15 mouse cellular contexts compared by ENCODE assay signal in the genomic region with DNA sequence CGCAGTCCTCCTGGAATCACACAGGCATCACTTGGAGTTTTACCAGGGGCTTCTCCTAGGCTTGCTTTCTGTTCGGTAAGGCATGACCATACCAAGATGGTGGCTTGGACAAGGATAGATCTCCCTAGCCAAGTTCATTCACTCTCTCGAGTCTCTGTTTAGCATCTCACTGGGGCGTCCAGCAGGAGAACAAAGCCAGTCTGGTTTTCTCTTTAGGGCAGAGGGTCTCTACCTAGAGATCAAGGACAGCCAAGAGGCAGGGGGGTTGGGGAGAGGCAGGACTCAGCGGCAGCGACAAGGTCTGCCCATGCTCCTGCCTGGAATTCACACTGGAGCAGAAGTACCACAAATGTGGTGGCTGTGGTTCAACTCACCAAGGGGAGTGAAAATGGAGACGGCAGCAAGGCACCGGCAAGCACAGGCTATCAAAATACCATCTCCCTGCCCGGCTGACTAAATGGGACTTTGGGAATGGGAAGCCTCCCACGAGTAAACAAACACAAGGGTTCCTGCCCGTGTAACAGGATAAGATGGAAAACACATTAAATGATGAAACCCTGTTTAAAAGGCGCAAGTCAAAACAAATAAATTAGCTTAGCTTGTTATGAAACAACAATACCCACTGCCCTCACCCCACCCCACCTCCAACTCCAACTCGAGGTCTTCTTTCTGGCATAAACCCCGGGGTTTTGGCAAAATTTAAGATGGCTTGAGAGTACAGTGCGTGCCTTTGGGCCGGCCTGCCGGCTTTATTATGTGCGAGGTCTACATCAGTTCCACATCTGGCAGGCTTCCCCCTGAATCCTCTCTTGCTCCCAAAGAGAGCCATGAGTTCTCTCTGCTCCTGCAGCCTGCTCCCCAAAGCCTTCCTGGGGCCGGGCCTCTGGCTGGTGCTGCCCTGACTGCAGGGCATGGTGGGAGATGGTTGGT.
DNase-seq lines count a peak whose midpoint lies in the region; ATAC-seq and TF ChIP-seq lines count a peak whose summit lies in the region.
"Had no signal": no experiment of that assay in that cellular context is flagged by ENCODE, and none has a peak within 500 bp of the region (broad histone marks: within the 10 kb centered on the region; RNA-seq: fewer than 3 reads in every experiment).

No protein-coding gene starts in this region.

- H3K9me3 ChIP-seq in kidney, embryonic 14.5 days (ENCODE audit: control insufficient read depth, low read length) = no peaks in the 10 kb centered on the region
- H3K9me3 ChIP-seq in lung, embryonic 16.5 days (ENCODE audit: control insufficient read depth, low read length) = no peaks in the 10 kb centered on the region
- H3K9me3 ChIP-seq in neural tube, embryonic 15.5 days (replicated peaks) = no peaks in the 10 kb centered on the region
- H3K9me3 ChIP-seq: forebrain, embryonic 15.5 days; heart, embryonic 13.5 days; hindbrain, embryonic 15.5 days had no signal

- 28% methylated on average over 19 of the region's 19 CpGs for WGBS in kidney, embryonic 14.5 days
- 35% methylated on average over 19 of the region's 19 CpGs for WGBS in lung, embryonic 16.5 days
- whole genome bisulfite sequencing in neural tube, embryonic 15.5 days = 57% methylated on average over 19 of the region's 19 CpGs
- WGBS in heart, adult 2 months = 55% methylated on average over 19 of the region's 19 CpGs

- no peak for TF ChIP-seq EP300 in heart, adult 2 months (IDR thresholded peaks at IDR 0.05; ENCODE audit: insufficient read depth, low read depth, low read length)

- no peak for TF ChIP-seq CTCF in heart, adult 2 months (IDR thresholded peaks at IDR 0.05)

- no peak overlapping the region for H3K27ac ChIP-seq in kidney, embryonic 14.5 days (ENCODE audit: low read depth, low read length)
- H3K27ac ChIP-seq in lung, embryonic 16.5 days (ENCODE audit: low read length) = peak overlapping the region; percentile 63
- no peak overlapping the region for H3K27ac ChIP-seq in neural tube, embryonic 15.5 days (replicated peaks)
- H3K27ac ChIP-seq in heart, adult 2 months = no peak overlapping the region
- H3K27ac ChIP-seq: forebrain, embryonic 15.5 days; heart, embryonic 13.5 days; hindbrain, embryonic 15.5 days; macrophage had no signal

- H3K36me3 ChIP-seq in kidney, embryonic 14.5 days (ENCODE audit: control insufficient read depth, insufficient read depth, low read length) = no peaks in the 10 kb centered on the region
- no peaks in the 10 kb centered on the region for H3K36me3 ChIP-seq in lung, embryonic 16.5 days (ENCODE audit: control insufficient read depth, insufficient read depth, low read length)
- no peaks in the 10 kb centered on the region for H3K36me3 ChIP-seq in neural tube, embryonic 15.5 days
- no peaks in the 10 kb centered on the region for H3K36me3 ChIP-seq in heart, adult 2 months (ENCODE audit: control insufficient read depth, insufficient read depth, low read length)
- H3K36me3 ChIP-seq: forebrain, embryonic 15.5 days; heart, embryonic 13.5 days; hindbrain, embryonic 15.5 days had no signal

- no peak overlapping the region for H3K4me3 ChIP-seq in kidney, embryonic 14.5 days (ENCODE audit: low read length)
- H3K4me3 ChIP-seq in lung, embryonic 16.5 days (ENCODE audit: low read length) = no peak overlapping the region
- no peak overlapping the region for H3K4me3 ChIP-seq in neural tube, embryonic 15.5 days (replicated peaks)
- no peak overlapping the region for H3K4me3 ChIP-seq in heart, adult 2 months
- H3K4me3 ChIP-seq: forebrain, embryonic 15.5 days; heart, embryonic 13.5 days; hindbrain, embryonic 15.5 days had no signal

- TF ChIP-seq POLR2A in heart, adult 2 months (IDR thresholded peaks at IDR 0.05; ENCODE audit: insufficient read depth, low read depth, low read length) = no peak

- H3K4me2 ChIP-seq in kidney, embryonic 14.5 days (replicated peaks; ENCODE audit: low read depth, low read length) = no peak overlapping the region
- no peak overlapping the region for H3K4me2 ChIP-seq in lung, embryonic 16.5 days (ENCODE audit: low read depth, low read length)
- no peak overlapping the region for H3K4me2 ChIP-seq in neural tube, embryonic 15.5 days
- H3K4me2 ChIP-seq: forebrain, embryonic 15.5 days; heart, embryonic 13.5 days; hindbrain, embryonic 15.5 days had no signal

- no peak overlapping the region for H3K9ac ChIP-seq in kidney, embryonic 14.5 days (ENCODE audit: low read depth, low read length)
- no peak overlapping the region for H3K9ac ChIP-seq in lung, embryonic 16.5 days (ENCODE audit: low read length)
- H3K9ac ChIP-seq in neural tube, embryonic 15.5 days (replicated peaks) = no peak overlapping the region
- H3K9ac ChIP-seq in heart, adult 2 months (ENCODE audit: low read depth, low read length) = no peak overlapping the region
- H3K9ac ChIP-seq: forebrain, embryonic 15.5 days; heart, embryonic 13.5 days; hindbrain, embryonic 15.5 days had no signal

- H3K27me3 ChIP-seq in kidney, embryonic 14.5 days (ENCODE audit: control insufficient read depth, insufficient read depth, low read length) = no peaks in the 10 kb centered on the region
- H3K27me3 ChIP-seq in lung, embryonic 16.5 days (ENCODE audit: control insufficient read depth, insufficient read depth, low read depth, low read length) = no peaks in the 10 kb centered on the region
- H3K27me3 ChIP-seq in neural tube, embryonic 15.5 days (replicated peaks) = 0 out of 2 replicates have a peak, but pooled peaks cover under 1% of the 10 kb centered on the region
- no peaks in the 10 kb centered on the region for H3K27me3 ChIP-seq in heart, adult 2 months (ENCODE audit: control insufficient read depth, insufficient read depth, low read length)
- H3K27me3 ChIP-seq: forebrain, embryonic 15.5 days; hindbrain, embryonic 15.5 days had no signal

- ATAC-seq in kidney, embryonic 14.5 days (ENCODE audit: low FRiP score, low TSS enrichment) = peak; percentile 75; the same call in 1 of the 2 replicates
- ATAC-seq in lung, embryonic 16.5 days (ENCODE audit: low read depth) = peak; percentile 82
- no peak for ATAC-seq in neural tube, embryonic 15.5 days (ENCODE audit: low FRiP score)
- ATAC-seq: forebrain, embryonic 15.5 days had no signal

- intact Hi-C loops in gastrocnemius, postnatal 14 days (cut with DNase I; ENCODE audit: low total_unique reads) = no loop called here
- intact Hi-C loops in heart, adult 2 months (cut with DNase I) = no loop called here

- no peaks in the 10 kb centered on the region for H3K4me1 ChIP-seq in kidney, embryonic 14.5 days (ENCODE audit: control insufficient read depth, insufficient read depth, low read length)
- peaks cover 15% of the 10 kb centered on the region for H3K4me1 ChIP-seq in lung, embryonic 16.5 days (replicated peaks; ENCODE audit: control insufficient read depth, insufficient read depth, low read length)
- H3K4me1 ChIP-seq in neural tube, embryonic 15.5 days = peaks cover 9% of the 10 kb centered on the region
- H3K4me1 ChIP-seq in heart, adult 2 months (ENCODE audit: control insufficient read depth, insufficient read depth, low read length) = no peaks in the 10 kb centered on the region
- H3K4me1 ChIP-seq: heart, embryonic 13.5 days had no signal

- H3K79me2 ChIP-seq in heart, adult 2 months (replicated peaks; ENCODE audit: control insufficient read depth, insufficient read depth, low read length) = no peaks in the 10 kb centered on the region

- DNase-seq in kidney, adult 9 months = no peak
- DNase-seq in R1 (ENCODE audit: low read depth, low spot score) = peak; percentile 63
- peak; percentile 32 for DNase-seq in gastrocnemius, postnatal 14 days
- DNase-seq in adrenal gland, adult 2 months = no peak
- no peak for DNase-seq in heart, adult 2 months
- DNase-seq: adrenal gland, postnatal 36 days; cerebellum, adult 18-20 months; thymus, postnatal 25 days had no signal

Comparison
In these comparisons a context has a peak if more than half of its experiments do, and no peak if none do; other contexts are left out.
1. DNase-seq: peak in R1 (single experiment) and gastrocnemius, postnatal 14 days (single experiment); none in kidney, adult 9 months (single experiment), adrenal gland, adult 2 months (single experiment) and heart, adult 2 months (0 of 2).